Mouse (Mus musculus): Measurements from ENCODE around the gene Fat4.

DNA sequence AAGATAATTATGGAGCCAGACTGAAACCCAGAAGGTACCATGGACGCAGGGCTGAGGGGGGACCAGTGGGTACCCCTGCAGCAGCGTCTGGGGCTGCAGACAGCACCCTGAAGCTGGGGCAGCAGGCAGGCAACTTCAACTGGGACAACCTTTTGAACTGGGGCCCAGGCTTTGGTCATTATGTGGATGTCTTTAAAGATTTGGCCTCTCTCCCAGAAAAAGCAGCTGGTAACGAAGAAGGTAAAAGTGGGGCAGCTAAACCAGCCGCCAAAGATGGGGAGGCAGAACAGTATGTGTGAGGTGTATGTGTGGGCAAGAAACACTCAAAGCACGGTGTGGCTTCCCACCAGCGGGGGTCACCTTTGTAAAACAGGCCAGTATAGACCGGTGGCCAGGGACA is 123.8 kb downstream of the Fat4 start:
- TF ChIP-seq POLR2A (IDR thresholded peaks at IDR 0.05; ENCODE audit: low read depth, low read length) (no peak), CTCF (IDR thresholded peaks at IDR 0.05; ENCODE audit: extremely low read depth, insufficient read depth, insufficient read length, insufficient replicate concordance) (no peak)
